Mouse (Mus musculus) CD8-positive naive resting alpha-beta T cell, adult 2 months (primary cell): ENCODE measurements around the gene Slc35d3.

ENCODE experiments used
- DNase-seq, 2 experiments: peaks; one replicate each; pipeline ENCODE4 v3.0.0; 2022; ENCODE audit warnings: low read depth in 2 of 2, low spot score in 2 of 2

Gene Slc35d3

GRCm38 (mm10) chr10:19850998-19851691, at the start of gene Slc35d3:
TSS of gene Slc35d3 (minus strand) at chr10:19851459.
- DNase-seq, result peak; percentile 23 to 45

DNA sequence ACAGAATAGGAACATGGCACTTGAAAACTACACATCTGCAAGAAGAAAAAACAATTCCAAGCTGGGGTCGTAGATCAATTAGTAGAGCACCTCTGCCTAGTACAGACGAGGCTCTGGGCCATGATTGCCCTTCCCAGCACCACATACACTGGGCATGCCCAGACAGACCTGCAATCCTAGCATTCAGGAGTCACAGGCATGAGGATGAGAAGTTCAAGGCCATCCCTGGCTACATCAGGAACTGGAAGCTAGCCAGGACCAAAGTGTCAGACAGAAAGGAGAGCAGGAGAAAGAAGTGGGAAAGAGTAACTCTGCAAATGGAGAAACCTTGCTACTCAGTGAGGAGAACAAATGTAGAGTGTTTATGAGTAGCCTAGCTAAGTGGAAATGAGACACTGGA, 48.9 kb upstream of the Slc35d3 start:
- DNase-seq, result no peak

DNA sequence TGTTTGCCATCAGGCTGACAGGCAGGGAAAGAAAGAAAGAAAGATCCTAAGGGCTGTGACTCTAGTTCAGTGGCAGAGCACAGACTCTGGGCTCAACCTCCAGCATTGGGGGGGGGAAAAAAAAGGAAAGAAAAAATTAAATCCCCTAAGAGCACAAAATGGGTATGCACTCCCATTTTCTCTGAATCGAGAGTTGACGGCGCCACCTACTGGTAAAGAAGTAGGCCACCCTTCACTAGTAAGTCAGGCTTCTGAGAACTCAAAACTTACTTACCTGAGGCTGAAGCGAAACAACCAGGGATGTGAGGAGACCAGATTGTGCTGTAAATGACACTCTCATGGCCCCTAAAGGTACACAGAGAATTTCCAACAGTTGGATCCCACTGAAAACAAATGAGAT, 42.7 kb upstream of the Slc35d3 start:
- DNase-seq, result peak; percentile 31 to 50

- DNase-seq, result no peak
Measured at GRCm38 (mm10) chr10:19893146-19893545, 41.9 kb upstream of the Slc35d3 start.

DNA sequence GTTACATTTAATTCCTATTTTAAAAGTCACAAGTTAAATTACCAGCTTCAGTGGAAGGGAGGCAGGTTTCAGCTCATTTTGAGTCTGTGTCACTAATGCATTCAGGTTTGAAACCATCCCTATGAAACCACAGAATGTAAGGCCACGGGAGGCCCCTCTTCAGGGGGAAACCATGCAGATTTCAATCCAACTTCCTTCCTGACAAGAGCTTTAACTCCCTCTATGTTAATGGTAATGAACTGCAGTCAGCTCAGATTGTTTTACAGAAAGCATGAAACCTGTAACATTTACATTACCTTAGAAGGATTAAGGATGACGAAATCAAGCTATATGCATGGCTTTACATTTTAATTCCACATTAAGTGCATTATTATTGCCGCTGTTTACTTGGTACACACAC, 40.4 kb upstream of the Slc35d3 start:
- no peak for DNase-seq

DNA sequence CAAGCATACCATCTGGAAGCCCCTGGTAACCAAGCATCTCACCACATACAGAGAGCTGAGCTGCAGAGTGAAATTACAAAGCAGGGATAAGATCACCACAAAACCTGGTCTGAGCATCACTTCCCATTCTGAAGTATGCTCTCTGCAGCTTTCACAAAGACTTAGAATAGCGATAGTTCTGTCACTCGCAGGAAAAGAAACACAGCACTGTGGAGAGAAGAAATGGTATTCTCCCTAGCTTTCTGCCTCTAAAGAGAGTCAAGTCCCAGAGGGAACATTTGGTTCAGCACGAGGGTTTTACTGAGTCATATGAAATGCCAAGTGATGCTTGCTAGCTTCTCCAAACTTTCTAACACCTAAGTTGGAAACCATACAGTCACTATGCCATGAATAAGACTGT, 38.6 kb upstream of the Slc35d3 start:
- no peak for DNase-seq

GRCm38 (mm10) chr10:19886249-19886648, 35.0 kb upstream of the Slc35d3 start:
- no peak for DNase-seq

GRCm38 (mm10) chr10:19884409-19884808, 33.1 kb upstream of the Slc35d3 start:
- no peak for DNase-seq

- no peak for DNase-seq
Measured at GRCm38 (mm10) chr10:19880437-19880836, 29.2 kb upstream of the Slc35d3 start.

DNA sequence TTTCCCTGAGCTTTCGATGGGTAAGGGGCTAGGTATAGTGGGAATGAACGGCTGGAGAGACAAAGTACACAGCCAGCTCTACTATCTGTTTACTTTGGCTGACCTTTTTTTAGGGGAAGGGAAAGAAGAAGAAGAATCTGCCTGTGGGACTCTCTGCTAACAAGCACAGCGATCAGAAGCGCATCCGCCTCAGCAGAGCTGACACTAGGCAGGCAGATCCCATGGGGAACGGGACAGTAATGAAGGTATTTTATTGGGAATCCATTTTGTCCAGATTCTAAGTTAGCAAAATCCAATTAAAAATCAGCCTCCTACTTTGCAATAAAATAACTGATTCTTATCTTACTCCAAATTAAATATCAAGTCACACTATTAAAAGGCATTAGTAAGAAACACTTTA, 27.9 kb upstream of the Slc35d3 start:
- no peak for DNase-seq

DNA sequence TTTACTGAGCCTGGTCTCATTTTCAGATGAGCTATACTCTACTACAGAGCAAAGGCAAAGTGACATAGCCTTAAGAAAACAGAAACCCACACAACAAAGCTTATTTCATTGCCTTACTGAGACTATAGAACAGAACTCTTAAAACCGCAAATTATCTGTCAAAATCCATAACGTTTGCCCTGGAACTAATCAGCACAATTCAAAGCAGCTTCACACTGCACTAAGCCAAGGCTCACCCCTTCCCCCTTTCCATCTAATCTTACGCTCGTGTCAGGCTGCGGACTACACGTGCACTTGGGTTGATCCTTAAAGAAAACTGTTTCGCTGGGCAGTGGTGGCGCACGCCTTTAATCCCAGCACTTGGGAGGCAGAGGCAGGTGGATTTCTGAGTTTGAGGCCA, 26.4 kb upstream of the Slc35d3 start:
- no peak for DNase-seq

DNA sequence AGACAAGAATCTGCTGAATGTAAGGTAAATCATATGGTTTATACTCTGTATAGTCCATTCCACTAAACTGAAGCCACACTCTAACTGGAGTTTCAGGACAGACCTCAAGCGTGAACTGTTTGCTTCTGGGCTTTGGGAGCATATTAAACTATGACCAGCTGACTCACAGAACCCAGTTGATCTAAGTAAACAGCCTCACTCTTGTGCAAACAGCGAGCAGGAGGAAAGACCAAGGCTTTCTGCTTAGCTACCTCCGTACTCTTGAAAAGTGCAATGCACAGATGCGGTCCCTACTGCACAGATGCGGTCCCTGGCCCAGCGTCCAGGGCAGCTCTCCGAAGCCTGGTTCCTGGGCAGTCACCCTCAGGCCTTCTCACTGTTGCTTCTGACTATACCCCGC, 26.0 kb upstream of the Slc35d3 start:
- DNase-seq, result no peak

DNA sequence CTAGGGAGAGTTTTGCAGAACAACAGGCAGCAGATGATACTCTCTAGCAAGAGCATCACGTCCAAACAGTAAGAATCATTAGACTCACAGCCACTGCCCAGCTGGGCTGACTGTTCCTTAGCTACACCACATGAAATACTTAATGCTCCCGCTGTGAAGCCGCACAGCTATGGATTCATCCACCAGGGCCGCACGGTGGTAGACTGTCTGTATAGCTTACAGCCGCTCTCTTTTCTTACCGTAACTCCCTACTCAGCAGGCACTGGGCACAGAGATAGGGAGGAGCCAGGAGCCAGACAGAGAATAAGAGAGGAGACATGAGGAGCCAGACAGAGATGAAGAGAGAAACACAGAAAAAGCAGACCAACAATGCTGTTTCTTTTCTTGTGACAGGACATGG, 25.4 kb upstream of the Slc35d3 start:
- no peak for DNase-seq

GRCm38 (mm10) chr10:19875346-19875745, 24.1 kb upstream of the Slc35d3 start:
- DNase-seq, result no peak

DNA sequence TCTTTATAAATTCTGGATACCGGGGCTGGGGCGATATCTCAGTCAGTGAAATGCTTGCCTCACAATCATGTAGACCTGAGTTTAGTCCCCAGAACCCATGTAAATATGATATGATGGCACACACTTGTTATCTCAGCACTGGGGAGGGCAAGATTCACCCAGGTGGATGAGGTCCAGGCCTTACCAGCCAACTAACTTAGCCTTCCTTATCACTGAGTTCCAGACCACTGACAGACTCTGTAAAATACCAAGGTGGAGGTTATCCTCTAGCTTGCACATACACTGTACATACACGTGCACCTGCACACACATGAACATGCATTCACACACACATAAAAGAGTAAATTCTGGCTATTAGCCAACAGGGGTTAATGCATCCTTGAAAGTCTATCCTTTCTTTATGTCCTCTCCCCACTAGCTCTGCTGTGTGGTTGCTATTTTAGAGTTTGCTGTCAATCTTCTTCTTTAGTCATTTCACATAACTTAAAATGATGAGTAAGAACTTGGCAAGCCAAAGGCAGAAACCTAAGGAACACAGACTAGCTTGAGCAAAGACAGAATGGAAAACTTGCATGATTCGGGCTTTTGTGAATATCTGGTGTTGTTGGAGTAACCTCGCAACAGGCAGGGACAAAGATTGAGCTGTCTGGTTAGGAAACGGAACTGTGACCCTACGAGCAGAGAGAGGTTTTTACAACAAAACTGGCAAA, 4.5 kb upstream of the Slc35d3 start:
- DNase-seq, result no peak

- DNase-seq, result no peak
Measured at GRCm38 (mm10) chr10:19853609-19854008, 2.4 kb upstream of the Slc35d3 start.

DNA sequence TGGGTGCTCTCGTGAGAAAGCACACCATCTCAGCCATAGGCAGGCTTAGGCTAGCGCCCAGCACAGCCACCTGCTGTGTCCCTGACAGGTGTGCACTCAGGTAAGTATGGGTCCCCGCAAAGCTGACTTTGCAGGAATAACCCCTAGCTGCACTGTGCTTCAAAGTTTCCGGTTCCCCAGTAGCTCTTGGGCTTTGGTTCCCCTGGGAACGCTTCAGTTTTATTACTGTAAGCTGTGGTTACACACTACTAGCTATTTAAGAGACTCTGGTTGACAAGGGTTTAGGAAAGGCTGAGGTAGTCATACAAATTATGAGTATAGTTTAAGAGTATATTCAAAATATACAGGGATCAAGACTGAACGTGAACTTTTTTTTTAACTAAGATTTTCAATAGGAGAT, 1.5 kb upstream of the Slc35d3 start:
- DNase-seq, result no peak

- peak in 1 of 2 experiments; percentile 20 for DNase-seq
Measured at GRCm38 (mm10) chr10:19850544-19850997, 688 bp downstream of the Slc35d3 start.

GRCm38 (mm10) chr10:19849771-19850365, 1.4 kb downstream of the Slc35d3 start:
- DNase-seq, result peak in 1 of 2 experiments; percentile 6

DNA sequence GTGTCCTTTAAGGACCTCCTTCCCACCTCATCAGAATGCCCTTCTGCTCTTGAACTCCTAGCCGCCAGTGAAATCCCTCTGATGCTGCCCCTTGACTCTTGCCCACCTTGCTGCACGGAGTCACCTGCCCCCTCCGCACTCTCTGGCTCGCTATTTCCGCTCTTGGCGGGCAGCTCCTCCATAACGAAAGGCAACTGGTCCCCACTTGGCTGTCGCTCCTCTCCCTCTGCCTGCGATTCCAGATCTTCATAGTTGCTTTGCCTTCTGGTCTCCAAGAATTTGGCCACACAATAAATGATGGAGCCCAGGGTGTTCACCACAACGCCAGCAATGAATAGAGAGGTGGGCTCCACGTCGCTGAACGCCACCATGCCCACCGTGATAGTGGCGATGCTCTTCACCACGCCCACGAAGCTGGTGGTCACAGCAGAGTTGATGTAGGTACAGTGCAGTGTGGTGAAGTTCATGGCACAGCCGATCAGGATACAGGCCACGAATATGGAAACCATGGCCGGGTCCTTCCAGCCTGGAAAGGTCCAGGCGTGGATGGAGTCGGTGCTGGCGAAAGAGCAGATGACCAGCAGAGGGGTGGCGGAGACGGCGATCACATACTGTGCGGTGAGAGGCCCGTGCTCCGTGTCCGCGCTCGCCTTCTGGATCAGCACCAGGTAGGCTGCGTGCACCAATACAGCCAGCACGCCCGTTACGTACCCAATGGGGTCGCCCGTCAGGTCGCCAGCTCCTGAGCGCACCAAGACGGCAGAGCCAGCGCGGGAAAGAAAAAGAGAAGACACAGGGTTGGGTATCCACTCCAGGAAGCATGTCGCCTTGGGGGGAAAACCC, 2.1 kb downstream of the Slc35d3 start:
- no peak for DNase-seq

GRCm38 (mm10) chr10:19839836-19840235, 11.4 kb downstream of the Slc35d3 start:
- no peak for DNase-seq
